Mouse (Mus musculus) gastrocnemius, adult 2 months (tissue): ENCODE measurements around the gene Apoa2. TPM values are rescaled to one million over a fixed set of nuclear protein-coding genes. Genes with fewer than 3 reads are reported as not detected.

ENCODE experiments used
- DNase-seq: peaks from one replicate; pipeline ENCODE4 v3.0.0; 2022
- H3K27ac ChIP-seq: fragments of 200-600 bp; 2 replicates; pipeline ENCODE4 v1.8.1; 2022; ENCODE audit warnings: mild to moderate bottlenecking
- H3K4me3 ChIP-seq: fragments of 200-600 bp; 2 replicates; pipeline ENCODE4 v1.8.1; 2022; ENCODE audit warnings: mild to moderate bottlenecking, moderate library complexity
- CTCF ChIP-seq: fragments of 200-600 bp; IDR thresholded peaks from 2 replicates; pipeline ENCODE4 v1.8.1; 2022; ENCODE audit warnings: antibody characterized with exemption, mild to moderate bottlenecking, moderate library complexity
- intact Hi-C: fragments of 180-260 bp; cut with DNase I; formaldehyde crosslinking; loops from one replicate; pipeline ENCODE4 v1.15.1; 2025
- long read RNA-seq, 2 experiments: library from polyadenylated mRNA; stranded (forward); transcript quantifications; one replicate each; pipeline ENCODE4 v2.0.0; 2021
- total RNA-seq, 2 experiments: library from RNA; stranded (reverse); gene quantifications; 2 replicates each; pipeline ENCODE4 v1.2.3; 2021

Gene Apoa2
- under 1 TPM in 1 of 2 experiments, not detected in 1; 0.59 TPM for total RNA-seq
- long read RNA-seq, experiment 1: 0 reads
- long read RNA-seq, experiment 2: 0 reads

GRCm38 (mm10) chr1:171224857-171225256, at the start of gene Apoa2:
Gene Apoa2, plus strand, starts transcription at chr1:171225054.
- intact Hi-C loops: no loop called here
- H3K4me3 ChIP-seq: no peak within 1 kb of the TSS
- no peak for TF ChIP-seq CTCF
- no peak for DNase-seq
- peak within 1 kb of the TSS; percentile 35; the same call in 1 of the 2 replicates for H3K27ac ChIP-seq

- Histone ChIP-seq H3K4me3 (no peak overlapping the region), H3K27ac (no peak overlapping the region)
- no peak for DNase-seq
- intact Hi-C loops: no loop called here
- TF ChIP-seq CTCF: no peak
These were observed 45.2 kb upstream of the Apoa2 start for GRCm38 (mm10) chr1:171179487-171180171.

GRCm38 (mm10) chr1:171183025-171183424, 41.8 kb upstream of the Apoa2 start:
- Histone ChIP-seq H3K4me3 (no peak overlapping the region), H3K27ac (peak overlapping the region; percentile 86)
- DNase-seq: no peak
- TF ChIP-seq CTCF: no peak
- intact Hi-C loops: no loop called here

- intact Hi-C loops: no loop called here
- no peak for TF ChIP-seq CTCF
- Histone ChIP-seq H3K4me3 (peak overlapping the region; percentile 40), H3K27ac (peak overlapping the region; percentile 86)
- DNase-seq: peak; percentile 68
These were observed 41.2 kb upstream of the Apoa2 start for GRCm38 (mm10) chr1:171183620-171184019.

GRCm38 (mm10) chr1:171184314-171184713, 40.5 kb upstream of the Apoa2 start:
- intact Hi-C loops: no loop called here
- DNase-seq: peak; percentile 58
- TF ChIP-seq CTCF: peak; percentile 43
- peak overlapping the region; percentile 86 for H3K27ac ChIP-seq
- H3K4me3 ChIP-seq: peak overlapping the region; percentile 40; the same call in 1 of the 2 replicates

GRCm38 (mm10) chr1:171185655-171186054, 39.2 kb upstream of the Apoa2 start:
- Histone ChIP-seq H3K4me3 (no peak overlapping the region), H3K27ac (peak overlapping the region; percentile 86)
- intact Hi-C loops: no loop called here
- DNase-seq: no peak
- no peak for TF ChIP-seq CTCF

GRCm38 (mm10) chr1:171187851-171188700, 36.8 kb upstream of the Apoa2 start:
- Histone ChIP-seq H3K4me3 (no peak overlapping the region), H3K27ac (peak overlapping the region; percentile 76)
- intact Hi-C loops: no loop called here
- TF ChIP-seq CTCF: no peak
- no peak for DNase-seq

GRCm38 (mm10) chr1:171189046-171189445, 35.8 kb upstream of the Apoa2 start:
- Histone ChIP-seq H3K27ac (peak overlapping the region; percentile 76), H3K4me3 (peak overlapping the region; percentile 21; the same call in 1 of the 2 replicates)
- TF ChIP-seq CTCF: no peak
- intact Hi-C loops: no loop called here
- no peak for DNase-seq

GRCm38 (mm10) chr1:171189476-171190114, 35.3 kb upstream of the Apoa2 start:
- no peak for TF ChIP-seq CTCF

GRCm38 (mm10) chr1:171190832-171191231, 34.0 kb upstream of the Apoa2 start:
- Histone ChIP-seq H3K27ac (no peak overlapping the region), H3K4me3 (no peak overlapping the region)
- DNase-seq: no peak
- intact Hi-C loops: no loop called here
- no peak for TF ChIP-seq CTCF

More at GRCm38 (mm10) chr1:171189476-171190114, 35.3 kb upstream of the Apoa2 start:
- peak overlapping the region; percentile 21; the same call in 1 of the 2 replicates for H3K4me3 ChIP-seq
- peak overlapping the region; percentile 76 for H3K27ac ChIP-seq
- DNase-seq: no peak
- intact Hi-C loops: no loop called here

- intact Hi-C loops: no loop called here
- no peak for DNase-seq
- peak overlapping the region; percentile 71 for H3K27ac ChIP-seq
- TF ChIP-seq CTCF: no peak
- peak overlapping the region; percentile 90 for H3K4me3 ChIP-seq
These were observed 32.6 kb upstream of the Apoa2 start for GRCm38 (mm10) chr1:171192283-171192682.

GRCm38 (mm10) chr1:171193093-171193840, 31.6 kb upstream of the Apoa2 start:
- intact Hi-C loops: no loop called here
- no peak for DNase-seq
- Histone ChIP-seq H3K27ac (peak overlapping the region; percentile 71), H3K4me3 (peak overlapping the region; percentile 90)
- TF ChIP-seq CTCF: no peak
